Comparison of ENCODE assay signal across 18 mouse cellular contexts in the genomic region with DNA sequence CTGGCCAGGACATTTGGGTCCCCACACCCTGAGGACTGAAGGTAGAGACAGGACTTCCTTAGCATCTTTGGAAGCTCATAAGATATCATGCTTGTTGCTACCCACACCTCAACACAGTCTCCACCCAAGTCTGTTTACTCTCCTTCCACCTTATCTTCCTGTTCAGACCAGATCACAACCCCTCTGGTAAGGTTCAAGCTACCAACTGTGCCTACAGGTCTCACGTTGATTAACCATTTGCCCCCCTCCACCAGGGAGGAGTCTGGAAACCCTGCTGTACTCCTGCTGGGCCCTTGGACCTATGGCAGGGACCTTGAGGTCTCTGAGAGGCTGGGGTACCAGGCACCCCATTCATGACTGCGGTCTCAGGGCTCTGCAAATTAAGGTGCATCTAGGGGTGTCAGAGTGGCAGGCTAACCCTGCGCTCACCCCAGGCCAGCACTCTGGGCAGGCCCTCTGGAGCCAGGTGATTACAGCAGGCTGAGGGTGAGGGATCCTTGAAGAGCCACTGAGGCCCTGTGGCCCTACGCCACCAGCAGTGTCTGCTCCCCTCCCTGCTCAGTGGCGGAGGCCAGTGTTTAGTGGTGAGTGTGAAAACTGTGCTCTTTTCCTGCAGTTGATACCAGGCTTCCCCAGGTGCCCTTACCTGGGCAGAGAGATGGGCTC. TPM values are rescaled to one million over a fixed set of nuclear protein-coding genes. Genes with fewer than 3 reads are reported as not detected.
DNase-seq lines count a peak whose midpoint lies in the region; ATAC-seq lines count a peak whose summit lies in the region.
"Had no signal": no experiment of that assay in that cellular context is flagged by ENCODE, and none has a peak within 500 bp of the region (broad histone marks: within the 10 kb centered on the region; RNA-seq: fewer than 3 reads in every experiment).

No protein-coding gene starts in this region.

- H3K9ac ChIP-seq in limb, embryonic 15.5 days: no peak overlapping the region
- peak overlapping the region; percentile 45; the same call in 1 of the 2 replicates for H3K9ac ChIP-seq in liver, embryonic 15.5 days
- H3K9ac ChIP-seq in stomach, embryonic 16.5 days (ENCODE audit: low read length): no peak overlapping the region
- no peak overlapping the region for H3K9ac ChIP-seq in midbrain, embryonic 14.5 days (replicated peaks; ENCODE audit: low read length)
- H3K9ac ChIP-seq: heart, embryonic 15.5 days; hindbrain, embryonic 12.5 days; lung, embryonic 15.5 days; midbrain, embryonic 15.5 days had no signal

- no peaks in the 10 kb centered on the region for H3K36me3 ChIP-seq in limb, embryonic 15.5 days
- H3K36me3 ChIP-seq in limb, embryonic 10.5 days: no peaks in the 10 kb centered on the region
- H3K36me3 ChIP-seq in erythroblast, embryonic 14.5 days (ENCODE audit: control insufficient read depth): no peaks in the 10 kb centered on the region
- no peaks in the 10 kb centered on the region for H3K36me3 ChIP-seq in liver, embryonic 15.5 days (replicated peaks)
- no peaks in the 10 kb centered on the region for H3K36me3 ChIP-seq in stomach, embryonic 16.5 days (ENCODE audit: control insufficient read depth, insufficient read depth, low read length)
- no peaks in the 10 kb centered on the region for H3K36me3 ChIP-seq in midbrain, embryonic 14.5 days (ENCODE audit: control insufficient read depth, insufficient read depth, low read length)
- H3K36me3 ChIP-seq: embryonic facial prominence, embryonic 10.5 days; heart, embryonic 15.5 days; hindbrain, embryonic 12.5 days; lung, embryonic 15.5 days; midbrain, embryonic 15.5 days had no signal

- H3K4me3 ChIP-seq in limb, embryonic 15.5 days: no peak overlapping the region
- H3K4me3 ChIP-seq in limb, embryonic 10.5 days: no peak overlapping the region
- H3K4me3 ChIP-seq in erythroblast, embryonic 14.5 days (replicated peaks): peak overlapping the region; percentile 43
- H3K4me3 ChIP-seq in liver, embryonic 15.5 days (replicated peaks): peak overlapping the region; percentile 9
- H3K4me3 ChIP-seq in stomach, embryonic 16.5 days (replicated peaks; ENCODE audit: low read length): no peak overlapping the region
- H3K4me3 ChIP-seq in midbrain, embryonic 14.5 days (replicated peaks; ENCODE audit: low read depth, low read length): no peak overlapping the region
- H3K4me3 ChIP-seq: embryonic facial prominence, embryonic 10.5 days; heart, embryonic 15.5 days; hindbrain, embryonic 12.5 days; left cerebral cortex, adult 2 months; lung, embryonic 15.5 days; midbrain, embryonic 15.5 days had no signal

- no peak overlapping the region for H3K4me2 ChIP-seq in limb, embryonic 15.5 days
- peak overlapping the region; percentile 56 for H3K4me2 ChIP-seq in liver, embryonic 15.5 days
- no peak overlapping the region for H3K4me2 ChIP-seq in stomach, embryonic 16.5 days (ENCODE audit: low read depth, low read length)
- no peak overlapping the region for H3K4me2 ChIP-seq in midbrain, embryonic 14.5 days (ENCODE audit: low read length)
- H3K4me2 ChIP-seq: heart, embryonic 15.5 days; hindbrain, embryonic 12.5 days; lung, embryonic 15.5 days; midbrain, embryonic 15.5 days had no signal

- no peaks in the 10 kb centered on the region for H3K4me1 ChIP-seq in limb, embryonic 15.5 days
- no peaks in the 10 kb centered on the region for H3K4me1 ChIP-seq in limb, embryonic 10.5 days
- H3K4me1 ChIP-seq in erythroblast, embryonic 14.5 days (ENCODE audit: control insufficient read depth): peaks cover 41% of the 10 kb centered on the region
- H3K4me1 ChIP-seq in liver, embryonic 15.5 days (replicated peaks): peaks cover 34% of the 10 kb centered on the region
- no peaks in the 10 kb centered on the region for H3K4me1 ChIP-seq in stomach, embryonic 16.5 days (ENCODE audit: control insufficient read depth, insufficient read depth, low read length)
- no peaks in the 10 kb centered on the region for H3K4me1 ChIP-seq in midbrain, embryonic 14.5 days (ENCODE audit: control insufficient read depth, insufficient read depth, low read length)
- H3K4me1 ChIP-seq: embryonic facial prominence, embryonic 10.5 days; heart, embryonic 15.5 days; hindbrain, embryonic 12.5 days; lung, embryonic 15.5 days; midbrain, embryonic 15.5 days had no signal

- H3K27me3 ChIP-seq in limb, embryonic 15.5 days: no peaks in the 10 kb centered on the region
- no peaks in the 10 kb centered on the region for H3K27me3 ChIP-seq in limb, embryonic 10.5 days (ENCODE audit: low read depth, poor library complexity, severe bottlenecking)
- H3K27me3 ChIP-seq in erythroblast, embryonic 14.5 days (ENCODE audit: control insufficient read depth): peaks cover 4% of the 10 kb centered on the region
- H3K27me3 ChIP-seq in liver, embryonic 15.5 days: peaks cover 4% of the 10 kb centered on the region; the same call in 1 of the 2 replicates
- no peaks in the 10 kb centered on the region for H3K27me3 ChIP-seq in stomach, embryonic 16.5 days (ENCODE audit: control insufficient read depth, insufficient read depth, low read length)
- no peaks in the 10 kb centered on the region for H3K27me3 ChIP-seq in midbrain, embryonic 14.5 days (ENCODE audit: control insufficient read depth, insufficient read depth, low read length)
- H3K27me3 ChIP-seq: heart, embryonic 15.5 days; hindbrain, embryonic 12.5 days; lung, embryonic 15.5 days; midbrain, embryonic 15.5 days had no signal

- 81% methylated on average over 5 of the region's 5 CpGs for WGBS in limb, embryonic 15.5 days
- 79% methylated on average over 5 of the region's 5 CpGs for WGBS in limb, embryonic 10.5 days
- WGBS in liver, embryonic 15.5 days (ENCODE audit: insufficient replicate concordance): 42% methylated on average over 5 of the region's 5 CpGs
- WGBS in stomach, embryonic 16.5 days: 80% methylated on average over 5 of the region's 5 CpGs
- 86% methylated on average over 5 of the region's 5 CpGs for WGBS in midbrain, embryonic 14.5 days

- DNase-seq in limb, embryonic 10.5 days (ENCODE audit: low spot score): no peak
- DNase-seq in lung, postnatal 36 days: no peak
- DNase-seq in cerebellum, adult 11 months: no peak
- no peak for DNase-seq in midbrain, embryonic 14.5 days
- DNase-seq: heart, adult 11 months; right cerebral cortex, postnatal 14 days had no signal

- H3K27ac ChIP-seq in limb, embryonic 15.5 days: no peak overlapping the region
- no peak overlapping the region for H3K27ac ChIP-seq in limb, embryonic 10.5 days
- peak overlapping the region; percentile 91 for H3K27ac ChIP-seq in liver, embryonic 15.5 days (replicated peaks)
- H3K27ac ChIP-seq in stomach, embryonic 16.5 days (ENCODE audit: low read length): no peak overlapping the region
- H3K27ac ChIP-seq in midbrain, embryonic 14.5 days (replicated peaks; ENCODE audit: low read depth, low read length): no peak overlapping the region
- H3K27ac ChIP-seq: embryonic facial prominence, embryonic 10.5 days; heart, embryonic 15.5 days; hindbrain, embryonic 12.5 days; kidney, postnatal 0 days; left cerebral cortex, adult 2 months; lung, embryonic 15.5 days; midbrain, embryonic 15.5 days had no signal

- no peaks in the 10 kb centered on the region for H3K9me3 ChIP-seq in limb, embryonic 15.5 days
- no peaks in the 10 kb centered on the region for H3K9me3 ChIP-seq in limb, embryonic 10.5 days (replicated peaks)
- peaks cover 2% of the 10 kb centered on the region; the same call in 1 of the 2 replicates for H3K9me3 ChIP-seq in erythroblast, embryonic 14.5 days (ENCODE audit: control insufficient read depth, low read length)
- no peaks in the 10 kb centered on the region for H3K9me3 ChIP-seq in liver, embryonic 15.5 days (replicated peaks)
- no peaks in the 10 kb centered on the region for H3K9me3 ChIP-seq in stomach, embryonic 16.5 days (replicated peaks; ENCODE audit: control insufficient read depth, low read length)
- H3K9me3 ChIP-seq in midbrain, embryonic 14.5 days (ENCODE audit: control insufficient read depth, low read length): no peaks in the 10 kb centered on the region
- H3K9me3 ChIP-seq: embryonic facial prominence, embryonic 10.5 days; heart, embryonic 15.5 days; hindbrain, embryonic 12.5 days; lung, embryonic 15.5 days; midbrain, embryonic 15.5 days had no signal

- ATAC-seq in limb, embryonic 15.5 days (ENCODE audit: insufficient number of reproducible peaks, low FRiP score, low TSS enrichment, low read depth): 0 out of 2 replicates have a peak, but pooled peaks have one; percentile 7
- ATAC-seq in liver, embryonic 15.5 days (ENCODE audit: insufficient read depth): peak; percentile 97
- peak; percentile 14; the same call in 1 of the 2 replicates for ATAC-seq in stomach, embryonic 16.5 days (ENCODE audit: insufficient read depth, low FRiP score)
- ATAC-seq in midbrain, embryonic 14.5 days (ENCODE audit: low FRiP score, low TSS enrichment): no peak
- ATAC-seq: forebrain, embryonic 16.5 days; midbrain, embryonic 15.5 days had no signal

RNA-seq across cellular contexts. Expression of gene Muc6, which starts 16.6 kb away (rescaled TPM):
- polyA plus RNA-seq in limb, embryonic 15.5 days (2015; fragmentation: Nextera tagmentation; extraction: Ambion mirVana): 0.22 and 0.26 TPM in 2 replicates
- polyA plus RNA-seq in limb, embryonic 10.5 days (2016; fragmentation: Nextera tagmentation; extraction: Ambion mirVana): 0.14 and 0.15 TPM in 2 replicates
- polyA plus RNA-seq in erythroblast, embryonic 14.5 days (2012): 0.47 and 0.57 TPM in 2 replicates
- polyA plus RNA-seq in liver, embryonic 15.5 days (2015; fragmentation: Nextera tagmentation; extraction: Ambion mirVana): 3.1 and 3.3 TPM in 2 replicates
- 3.8 and 6.3 TPM in 2 replicates for polyA plus RNA-seq in stomach, embryonic 16.5 days (2015; fragmentation: Nextera tagmentation; extraction: Ambion mirVana)
- 0.15 and 0.29 TPM in 2 replicates for polyA plus RNA-seq in midbrain, embryonic 14.5 days (2014; fragmentation: Nextera tagmentation; extraction: Ambion mirVana)

RNA-seq across cellular contexts. Expression of gene Muc2, which starts 18.4 kb away (rescaled TPM):
- polyA plus RNA-seq in limb, embryonic 15.5 days (2015; fragmentation: Nextera tagmentation; extraction: Ambion mirVana): 0.19 and 0.26 TPM in 2 replicates
- polyA plus RNA-seq in limb, embryonic 10.5 days (2016; fragmentation: Nextera tagmentation; extraction: Ambion mirVana): 0.05 and 0.29 TPM in 2 replicates
- 0.06 and 0.08 TPM in 2 replicates for polyA plus RNA-seq in erythroblast, embryonic 14.5 days (2012)
- polyA plus RNA-seq in liver, embryonic 15.5 days (2015; fragmentation: Nextera tagmentation; extraction: Ambion mirVana): 0.10 and 0.20 TPM in 2 replicates
- polyA plus RNA-seq in stomach, embryonic 16.5 days (2015; fragmentation: Nextera tagmentation; extraction: Ambion mirVana): 2.5 and 3.2 TPM in 2 replicates
- polyA plus RNA-seq in midbrain, embryonic 14.5 days (2014; fragmentation: Nextera tagmentation; extraction: Ambion mirVana): 0.18 and 0.46 TPM in 2 replicates

Comparison
In these comparisons a context has a peak if more than half of its experiments do, and no peak if none do; other contexts are left out.
1. H3K4me3 ChIP-seq: peak in erythroblast, embryonic 14.5 days (single experiment) and liver, embryonic 15.5 days (single experiment); none in limb, embryonic 15.5 days (single experiment), limb, embryonic 10.5 days (single experiment), stomach, embryonic 16.5 days (single experiment) and midbrain, embryonic 14.5 days (single experiment).